Mouse (Mus musculus) liver, adult 2 months (tissue): ENCODE results near the gene Tmem41a.

Experiments
- CTCF ChIP-seq: fragments of 200-500 bp; IDR thresholded peaks from 2 replicates; pipeline ENCODE4 v1.5.1; 2011; ENCODE audit warnings: low read depth, low read length, control low read depth
- POLR2A ChIP-seq: fragments of 200-500 bp; IDR thresholded peaks from 2 replicates; pipeline ENCODE4 v1.6.1; 2011; ENCODE audit warnings: low read length, control low read depth; ENCODE audit not compliant: insufficient read depth; ENCODE audit errors: extremely low read depth

GRCm38 (mm10) chr16:21991774-21992173 is 44.4 kb upstream of the Tmem41a start:
- no peak for TF ChIP-seq POLR2A
- no peak for TF ChIP-seq CTCF
